In the genomic region with DNA sequence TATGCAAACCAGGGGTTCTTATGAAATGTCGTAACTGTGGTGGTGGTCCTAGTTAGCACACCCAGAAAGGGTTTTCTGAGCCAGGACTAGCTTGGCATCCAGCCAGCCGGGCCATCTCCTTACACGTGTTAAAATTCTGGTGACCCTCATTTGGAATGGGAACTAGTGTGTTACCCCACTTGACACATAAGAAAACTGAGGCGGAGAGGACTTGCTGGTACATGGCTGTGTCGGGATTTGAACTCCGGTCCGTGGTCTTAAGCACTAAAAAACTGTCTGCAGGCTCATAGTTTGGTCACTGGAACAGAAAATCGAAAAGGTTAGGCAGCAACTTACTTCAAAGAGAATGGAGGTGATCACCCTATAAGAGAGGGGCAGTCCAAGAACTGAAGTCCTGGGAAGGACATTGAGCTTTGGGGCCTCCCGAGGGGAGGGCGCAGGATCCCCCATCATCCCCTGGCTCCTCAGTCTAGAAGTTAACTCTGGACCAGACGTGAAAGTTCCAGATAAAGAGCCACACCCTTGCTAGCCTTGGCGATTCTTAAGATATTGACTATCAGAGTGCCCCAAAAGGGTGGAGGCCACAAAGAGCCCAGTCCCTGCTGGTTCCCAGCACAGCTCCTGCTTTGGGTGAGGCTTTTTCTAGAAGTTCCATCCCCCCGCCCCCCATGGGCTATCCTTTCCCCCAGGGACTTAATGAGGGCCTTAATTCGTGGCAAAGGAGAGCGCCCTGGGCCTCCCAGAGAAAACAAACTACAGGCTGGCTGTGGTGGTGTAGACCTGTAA, we compare ENCODE assay signal across 1 mouse cellular context.
TF ChIP-seq lines count a peak whose summit lies in the region.

No protein-coding gene starts in this region.

TF ChIP-seq in MEL, 35 proteins besides CTCF, POLR2A, EP300 and RAD21:
- TF ChIP-seq TBP (IDR thresholded peaks at IDR 0.05; ENCODE audit: low read depth, low read length) (no peak), SIN3A (IDR thresholded peaks at IDR 0.05; ENCODE audit: low read length) (peak; percentile 65), ZMIZ1 (IDR thresholded peaks at IDR 0.05; ENCODE audit: low read depth, low read length) (peak; percentile 50; the same call in 1 of the 2 replicates), TAL1 (IDR thresholded peaks at IDR 0.05; ENCODE audit: low read length) (peak; percentile 46), HCFC1 (IDR thresholded peaks at IDR 0.05; ENCODE audit: low read depth, low read length) (no peak), MAFK (IDR thresholded peaks at IDR 0.05; ENCODE audit: borderline replicate concordance, low read depth, low read length) (0 out of 2 replicates have a peak, but pooled peaks have one; percentile 28), KAT2A (conservative IDR thresholded peaks at IDR 0.05; ENCODE audit: low read depth, low read length) (peak; percentile 45), POLR2AphosphoS2 (IDR thresholded peaks at IDR 0.05; ENCODE audit: low read length) (peak; percentile 49; the same call in 1 of the 2 replicates), GABPA (IDR thresholded peaks at IDR 0.05; ENCODE audit: low read depth, low read length) (peak; percentile 36; the same call in 1 of the 2 replicates), ETS1 (IDR thresholded peaks at IDR 0.05; ENCODE audit: low read depth, low read length) (peak; percentile 71), MAX (IDR thresholded peaks at IDR 0.05; ENCODE audit: low read length) (no peak; the same call in 1 of the 2 replicates), NELFE (IDR thresholded peaks at IDR 0.05; ENCODE audit: low read depth, low read length) (peak; percentile 22; the same call in 1 of the 2 replicates), CHD2 (IDR thresholded peaks at IDR 0.05; ENCODE audit: low read length) (peak; percentile 28; the same call in 1 of the 2 replicates), GATA1 (IDR thresholded peaks at IDR 0.05; ENCODE audit: low read depth, low read length) (peak; percentile 83), USF2 (IDR thresholded peaks at IDR 0.05; ENCODE audit: borderline replicate concordance in 1 of 2, insufficient read depth in 1 of 2, low read depth in 1 of 2, low read length in 2 of 2) (no peak), TCF12 (IDR thresholded peaks at IDR 0.05; ENCODE audit: low read depth, low read length) (peak; percentile 89), E2F4 (IDR thresholded peaks at IDR 0.05; ENCODE audit: borderline replicate concordance, low read depth, low read length) (peak; percentile 37; the same call in 1 of the 2 replicates), BHLHE40 (IDR thresholded peaks at IDR 0.05; ENCODE audit: borderline replicate concordance, low read depth, low read length) (peak; percentile 61; the same call in 1 of the 2 replicates), MAZ (IDR thresholded peaks at IDR 0.05; ENCODE audit: low read depth, low read length) (peak; percentile 80), CHD1 (IDR thresholded peaks at IDR 0.05; ENCODE audit: low read depth, low read length) (peak; percentile 74; the same call in 1 of the 2 replicates)
